Mouse (Mus musculus): ENCODE measurements at regions not wholly inside any gene's neighbourhood (a gene's known extent, or its start where the extent isn't known, plus 50 kb on each side); places are given as distances from the start of the nearest gene placed in this dataset.

DNA sequence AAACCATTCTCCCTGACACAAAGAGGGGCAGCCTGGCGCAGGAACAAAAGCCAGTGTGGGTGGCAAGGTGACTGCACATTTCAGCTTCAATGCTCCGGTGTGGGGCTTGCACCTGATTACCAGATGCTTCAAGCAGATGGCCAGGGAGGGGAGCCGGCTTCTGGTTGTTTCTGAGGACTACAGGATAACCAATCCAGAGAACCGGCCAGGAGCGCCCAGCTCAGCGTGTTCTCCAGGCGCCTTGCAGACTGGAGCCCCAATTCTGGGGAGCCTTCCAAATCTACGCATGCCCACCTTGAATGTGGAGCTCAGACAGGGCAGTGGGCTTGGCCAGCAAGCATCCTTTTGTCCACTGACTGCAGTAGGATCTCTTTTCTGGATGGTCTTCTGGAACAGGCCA lies 380.8 kb downstream of the Zfp536 start:
- TF ChIP-seq POLR2A (IDR thresholded peaks at IDR 0.05; ENCODE audit: extremely low read depth, insufficient read depth, low read length) (no peak), CTCF (IDR thresholded peaks at IDR 0.05; ENCODE audit: low read depth, low read length) (no peak)

All from liver, adult 2 months (tissue).